Mouse (Mus musculus) kidney, postnatal 36 days (tissue): ENCODE data around the gene Inhbb.

Experiments
- DNase-seq, 2 experiments: peaks; one replicate each; pipeline ENCODE4 v3.0.0; 2021 to 2022; ENCODE audit warnings: mixed read lengths in 2 of 2

The Inhbb gene

DNA sequence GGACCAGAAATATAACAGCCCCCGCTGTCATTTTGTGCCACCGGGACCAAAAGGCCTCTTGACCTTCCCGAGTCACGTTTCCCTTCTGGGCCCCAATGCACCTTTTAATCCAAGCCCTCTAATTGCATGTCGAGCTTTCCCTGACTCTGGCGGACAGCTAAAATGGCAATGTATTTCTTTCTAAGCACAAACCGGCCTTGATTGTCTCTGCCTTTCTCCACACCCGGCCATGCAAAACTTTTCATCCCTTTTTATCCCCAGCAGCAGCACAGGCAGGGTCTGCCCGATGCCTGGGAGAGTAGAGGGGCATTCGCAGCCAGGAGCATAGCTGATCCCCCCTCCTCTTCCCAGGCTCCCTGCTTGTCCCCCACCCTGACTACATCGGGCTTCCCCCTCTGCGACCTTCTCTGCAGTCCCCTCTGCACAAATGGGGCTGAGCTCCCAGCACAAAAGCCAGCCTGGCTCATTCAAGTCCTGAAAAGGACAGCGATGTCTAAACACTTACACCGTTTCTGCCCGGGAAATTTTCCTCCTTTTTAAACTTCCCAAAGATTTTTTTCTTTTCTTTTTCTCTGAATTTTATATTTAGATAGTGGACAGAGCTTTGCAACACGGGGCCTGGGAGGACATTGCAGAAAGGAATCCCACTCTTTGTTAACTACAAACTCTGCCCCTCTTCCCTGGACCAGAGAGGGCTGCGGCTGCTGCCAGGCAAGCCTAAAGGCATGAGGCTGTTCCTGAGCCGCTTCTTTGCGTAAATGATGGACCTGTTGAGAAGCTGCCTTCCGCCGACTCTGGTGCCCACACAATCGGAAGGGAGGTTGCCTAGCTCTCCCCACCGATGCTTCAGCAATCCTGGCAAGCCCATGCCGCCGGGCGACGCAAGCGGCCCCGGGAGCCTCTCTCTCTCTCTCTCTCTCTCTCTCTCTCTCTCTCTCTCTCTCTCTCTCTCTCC is 2.6 kb downstream of the Inhbb start:
- peak in 1 of 2 experiments; percentile 17 for DNase-seq

DNA sequence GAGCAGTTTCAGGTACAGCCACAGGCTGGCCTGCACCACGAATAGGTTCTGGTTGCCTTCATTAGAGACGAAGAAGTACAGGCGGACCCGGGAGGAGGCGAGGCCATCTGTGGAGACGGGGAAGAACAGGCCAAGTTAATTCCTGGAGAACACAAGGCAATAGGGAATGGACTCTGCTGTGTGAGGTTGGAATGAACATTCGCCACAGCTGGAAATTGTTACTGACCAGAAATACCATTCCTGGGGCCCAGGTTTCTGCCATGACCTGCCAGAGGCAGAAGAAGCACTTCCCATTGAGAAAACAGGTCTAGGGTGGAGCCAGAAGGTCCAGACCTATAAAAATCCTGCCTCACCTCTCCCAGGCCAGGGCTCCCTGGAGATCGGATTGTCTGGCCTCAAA is 4.1 kb downstream of the Inhbb start:
- DNase-seq = no peak

DNA sequence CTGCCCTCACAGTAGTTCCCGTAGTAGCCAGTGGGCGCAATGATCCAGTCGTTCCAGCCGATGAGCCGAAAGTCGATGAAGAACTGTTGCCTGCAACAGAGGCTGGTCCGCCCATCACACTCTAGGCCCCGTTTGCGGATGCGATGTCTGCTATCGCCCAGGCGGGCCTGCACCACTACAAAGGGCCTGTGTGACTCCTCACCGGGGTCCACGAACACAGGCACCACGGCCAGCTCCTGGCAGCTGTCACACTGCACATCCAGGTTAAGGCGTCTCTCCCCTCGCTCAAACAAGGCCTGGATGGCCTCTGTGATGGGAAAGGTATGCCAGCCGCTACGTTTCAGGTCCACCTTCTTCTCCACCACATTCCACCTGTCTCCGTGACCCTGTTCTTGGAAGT is 4.5 kb downstream of the Inhbb start:
- no peak for DNase-seq

DNA sequence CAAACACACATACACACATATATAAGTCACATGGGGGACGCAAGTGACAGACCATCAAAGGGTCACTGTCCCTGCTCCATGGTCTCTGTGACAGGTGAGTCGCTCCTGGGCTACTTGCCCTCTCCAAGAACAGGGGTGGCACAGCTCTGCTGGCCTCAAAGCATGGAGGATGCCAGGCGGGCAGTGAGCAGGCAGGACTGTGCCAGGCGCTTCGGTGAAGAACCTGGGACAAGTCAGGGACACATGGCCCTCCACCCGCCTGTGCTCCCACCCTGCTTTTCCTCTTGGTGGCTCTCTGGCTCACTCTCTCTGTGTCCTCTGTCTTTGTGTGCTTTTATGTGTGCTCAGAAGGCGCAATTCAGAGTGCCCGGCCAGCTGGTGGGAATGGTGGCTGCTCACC is 5.4 kb downstream of the Inhbb start:
- DNase-seq = no peak

DNA sequence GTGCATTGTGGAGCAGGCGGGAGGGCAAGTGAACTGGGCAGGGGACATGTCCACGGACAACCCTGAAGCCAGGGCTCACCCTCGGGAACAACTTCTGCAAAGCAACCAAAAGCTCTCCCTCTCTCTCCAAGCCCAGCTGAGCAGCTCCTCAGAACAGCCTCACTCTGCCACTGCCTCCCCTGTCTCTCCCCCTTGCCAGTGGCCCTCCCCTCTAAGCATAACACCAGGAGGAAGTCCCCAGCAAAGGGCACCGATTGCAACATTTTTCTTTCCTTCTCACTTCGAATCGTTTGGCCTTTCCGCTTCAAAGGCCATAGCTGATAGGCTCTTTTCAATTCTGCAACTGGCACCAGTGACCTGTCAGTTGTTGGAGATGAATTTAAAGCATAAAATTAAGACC is 5.9 kb downstream of the Inhbb start:
- no peak for DNase-seq

DNA sequence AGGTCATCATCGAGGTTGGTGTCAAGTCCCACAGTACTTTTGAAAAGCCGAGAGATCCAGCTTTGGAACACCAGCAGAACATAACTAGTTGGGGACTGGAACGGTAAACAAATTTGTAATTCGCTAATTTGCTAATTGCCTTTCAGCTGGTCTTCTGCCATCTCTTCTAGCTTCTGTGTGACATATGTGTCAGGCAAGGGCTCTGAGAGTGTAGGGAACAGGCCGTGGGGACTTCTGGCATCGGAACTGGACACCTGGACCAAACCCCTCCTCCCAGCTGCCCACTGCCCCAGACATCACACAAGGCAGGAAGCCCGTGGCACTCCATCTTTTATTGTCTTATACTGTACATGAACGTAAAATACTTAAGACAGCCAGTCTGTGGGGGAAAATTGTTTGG is 6.9 kb downstream of the Inhbb start:
- no peak for DNase-seq

DNA sequence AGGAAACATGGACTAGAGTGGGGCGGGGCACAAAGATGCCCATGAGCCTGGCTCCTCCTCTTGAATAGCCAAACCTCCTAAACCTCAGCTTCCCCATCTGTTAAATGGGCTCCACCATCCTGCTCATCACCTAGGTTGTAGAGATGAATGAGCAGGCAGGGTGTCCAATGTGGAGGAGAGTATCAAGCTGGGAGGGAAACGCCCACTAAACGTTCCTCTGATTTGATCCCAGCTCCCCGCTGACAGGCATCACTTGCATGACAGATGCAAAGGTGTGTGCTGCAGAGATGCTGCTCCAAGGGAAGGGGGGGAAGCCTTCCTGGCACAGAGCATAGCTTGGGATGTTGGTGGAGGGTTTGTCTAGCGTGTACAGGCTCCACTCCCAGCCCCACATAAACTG is 11.4 kb downstream of the Inhbb start:
- DNase-seq = no peak

DNA sequence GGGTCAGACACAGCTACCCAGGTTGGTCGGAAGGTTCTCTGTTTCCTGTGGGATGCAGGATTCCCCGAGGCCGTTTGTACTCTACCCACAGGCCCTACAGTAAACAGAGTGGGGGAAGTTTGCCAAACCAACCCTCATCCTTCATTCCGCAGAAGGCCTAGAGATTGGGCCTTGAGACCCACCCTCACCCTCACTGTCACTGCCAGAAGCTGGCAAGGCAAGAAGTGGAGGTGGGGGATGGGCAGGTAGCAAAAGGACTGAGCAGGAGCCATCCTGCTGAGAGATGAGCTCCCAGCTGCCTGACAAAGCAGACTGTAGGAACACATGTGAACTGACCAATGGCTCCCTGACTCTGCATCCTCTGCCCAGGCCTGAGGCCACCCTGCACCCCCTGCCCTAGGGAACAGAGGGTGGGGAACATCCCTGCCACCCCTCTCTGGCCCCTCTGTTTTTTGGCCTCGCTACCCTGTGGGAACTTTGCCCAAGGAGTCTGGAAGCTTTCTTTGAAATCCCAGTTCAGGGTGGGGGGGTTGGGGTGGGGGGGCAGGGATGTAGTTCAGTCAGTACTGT is 12.4 kb downstream of the Inhbb start:
- no peak for DNase-seq

DNA sequence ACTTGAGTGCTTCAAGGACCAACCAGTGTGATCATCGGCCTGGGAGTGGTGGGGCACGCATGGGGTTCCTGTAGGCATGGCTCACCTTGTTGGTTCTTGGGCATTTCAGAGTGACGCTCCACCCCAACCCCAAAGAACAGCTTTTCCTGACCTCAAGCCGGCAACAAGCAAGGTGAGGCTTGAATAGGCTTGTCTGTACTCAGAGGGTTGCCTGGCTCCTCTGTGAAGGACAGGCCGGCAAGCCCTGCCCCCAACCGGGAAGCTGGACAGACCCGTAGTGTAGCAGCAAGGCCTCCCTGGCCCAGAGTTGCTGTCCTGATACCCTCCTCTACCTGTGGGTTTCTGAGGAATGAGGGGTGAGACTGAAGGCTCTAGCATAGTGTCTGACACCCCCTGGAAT is 12.9 kb downstream of the Inhbb start:
- peak in 1 of 2 experiments; percentile 25 for DNase-seq

DNA sequence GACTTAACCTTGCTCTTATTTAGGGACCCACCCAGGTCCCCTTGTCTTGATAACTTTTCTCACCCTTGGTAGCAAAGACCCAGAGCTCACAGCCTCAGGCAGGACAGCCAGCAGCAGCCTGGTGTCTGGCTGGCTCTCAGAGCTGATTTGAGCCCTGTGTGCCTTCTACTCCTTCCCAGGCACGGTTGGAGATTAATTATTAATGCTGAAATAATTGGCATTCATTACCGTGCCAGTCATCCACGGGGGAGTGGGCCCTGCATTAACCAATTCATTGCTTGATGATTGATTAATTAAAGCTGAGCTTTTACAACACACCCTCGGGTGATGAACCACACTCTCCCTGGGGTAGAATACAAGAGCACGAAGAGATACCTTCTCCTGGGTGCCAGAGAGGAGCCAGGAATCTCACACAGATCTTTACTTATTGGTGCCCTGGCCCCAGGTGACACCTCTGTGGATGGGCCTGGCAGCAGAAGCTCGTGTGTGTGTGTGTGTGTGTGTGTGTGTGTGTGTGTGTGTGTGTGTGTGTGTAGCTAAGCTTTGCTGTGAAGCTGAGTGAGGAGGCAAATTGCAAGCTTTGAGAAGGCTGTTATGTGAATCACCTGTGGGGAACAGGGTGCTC is 14.2 kb downstream of the Inhbb start:
- peak; percentile 26 to 37 for DNase-seq

DNA sequence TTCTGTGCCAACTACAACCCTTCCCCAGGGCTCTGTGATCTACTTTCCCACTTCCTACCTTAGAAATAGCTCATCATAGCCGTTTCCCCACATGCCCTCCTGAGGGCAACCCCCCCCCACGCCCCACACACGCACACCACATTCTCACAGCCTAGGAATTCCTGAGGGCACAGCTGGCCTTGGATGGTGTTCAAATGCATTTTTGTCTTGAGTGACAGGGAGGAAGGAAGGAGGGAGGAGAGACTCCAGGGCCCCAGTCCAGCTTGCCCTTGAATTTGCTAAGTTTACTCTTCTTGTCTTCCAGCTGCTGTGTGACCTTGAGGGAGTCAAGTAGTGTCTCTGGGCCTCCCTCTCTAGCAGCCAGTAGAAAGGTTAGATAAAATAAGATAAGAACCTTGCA is 17.2 kb downstream of the Inhbb start:
- peak; percentile 18 to 24 for DNase-seq

DNA sequence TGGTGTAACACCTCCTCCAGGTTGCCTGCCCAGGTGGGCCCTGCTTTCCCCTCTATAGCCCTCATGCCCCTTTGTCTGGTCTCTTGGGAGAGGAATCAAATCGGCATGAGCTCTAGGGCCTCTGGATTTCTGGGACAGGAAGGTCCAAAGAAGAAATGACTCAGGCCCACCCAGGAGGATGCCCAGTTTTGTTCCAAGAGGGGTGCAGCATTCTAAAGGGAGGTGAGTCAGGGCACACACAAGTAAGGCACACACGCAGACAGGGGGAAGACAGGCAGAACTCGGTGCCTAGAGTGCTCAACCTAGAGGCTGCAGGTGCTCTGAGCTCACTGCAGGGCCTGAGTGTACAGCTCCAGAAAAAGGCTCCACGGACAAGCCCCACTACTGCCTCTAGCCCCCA is 17.7 kb downstream of the Inhbb start:
- no peak for DNase-seq

DNA sequence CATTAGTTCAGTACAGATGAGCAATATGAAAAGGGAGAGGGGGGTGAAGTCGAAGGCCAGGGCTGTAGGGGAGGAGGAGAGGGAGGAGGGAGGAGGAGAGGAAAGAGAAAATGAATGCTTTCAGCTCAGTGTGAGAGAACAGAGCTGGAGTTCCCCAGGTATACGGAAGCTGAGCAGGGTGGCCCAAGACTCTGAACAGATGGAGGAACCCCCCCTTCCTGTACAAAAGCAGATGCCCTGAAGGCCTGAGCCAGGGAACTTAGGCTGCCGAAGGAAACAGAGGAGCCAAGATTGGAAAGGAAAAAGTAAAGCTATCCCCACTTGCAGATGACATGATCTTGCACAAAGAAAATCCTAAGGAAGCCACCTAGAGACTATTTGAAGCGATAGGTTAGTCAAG is 20.8 kb downstream of the Inhbb start:
- no peak for DNase-seq

DNA sequence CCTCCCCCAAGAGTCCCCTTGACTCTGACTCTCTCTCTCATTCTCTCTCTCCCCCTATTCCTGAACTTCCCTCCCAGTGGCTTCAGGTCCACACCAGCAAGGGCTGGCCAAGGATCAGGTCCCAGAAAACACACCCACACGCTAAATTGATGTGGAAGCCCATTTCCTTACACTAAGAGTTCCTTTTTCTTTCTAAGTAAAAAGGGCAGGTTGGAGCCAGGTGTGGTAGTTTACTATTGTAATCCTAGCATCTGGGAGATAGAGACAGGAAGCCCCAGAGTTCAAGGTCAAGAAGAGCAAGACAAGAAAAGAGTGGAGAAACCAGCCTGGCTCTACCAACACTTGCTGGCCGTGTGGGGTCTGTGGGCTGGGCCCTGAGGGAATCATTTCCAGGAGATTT is 23.4 kb downstream of the Inhbb start:
- no peak for DNase-seq

DNA sequence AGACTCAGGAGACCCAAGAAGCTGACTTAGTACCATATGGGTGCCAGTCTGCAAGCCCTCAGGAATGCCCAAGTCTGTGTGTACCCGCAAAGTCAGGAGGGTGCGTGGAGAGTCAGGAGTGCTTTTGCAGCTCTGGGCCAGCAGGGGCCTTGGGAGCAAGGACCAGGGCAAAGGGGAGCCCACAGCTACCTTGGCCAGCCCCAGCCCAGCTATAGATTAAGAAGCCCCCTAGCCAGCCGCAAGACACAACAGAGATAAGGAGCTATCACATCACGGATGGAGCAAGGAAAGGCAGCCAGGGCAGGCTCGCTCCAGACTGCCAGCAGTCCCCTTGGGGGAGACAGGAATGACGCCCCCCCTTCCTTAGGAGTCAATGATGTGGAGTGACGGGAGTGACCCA is 24.2 kb downstream of the Inhbb start:
- DNase-seq = no peak

DNA sequence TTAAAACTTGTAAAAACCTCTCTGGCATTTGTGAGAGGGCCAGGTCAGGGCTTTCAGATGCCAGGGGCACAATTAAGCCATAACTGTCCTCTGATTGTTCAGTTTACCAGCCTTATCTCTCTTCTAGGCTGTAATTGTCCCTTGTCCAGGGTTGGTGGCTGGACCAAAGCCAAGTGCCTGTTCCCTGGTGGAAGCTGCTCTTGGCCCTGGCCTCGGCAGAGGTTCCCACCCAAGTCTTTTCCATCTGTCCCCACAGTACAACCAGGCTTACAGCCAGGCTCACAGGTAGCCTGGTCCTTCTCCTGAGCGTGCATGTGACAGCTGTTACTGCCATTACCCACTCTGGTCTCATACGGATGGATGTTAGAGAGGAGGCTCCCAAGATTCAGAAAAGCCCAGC is 30.7 kb downstream of the Inhbb start:
- peak in 1 of 2 experiments; percentile 32 for DNase-seq

DNA sequence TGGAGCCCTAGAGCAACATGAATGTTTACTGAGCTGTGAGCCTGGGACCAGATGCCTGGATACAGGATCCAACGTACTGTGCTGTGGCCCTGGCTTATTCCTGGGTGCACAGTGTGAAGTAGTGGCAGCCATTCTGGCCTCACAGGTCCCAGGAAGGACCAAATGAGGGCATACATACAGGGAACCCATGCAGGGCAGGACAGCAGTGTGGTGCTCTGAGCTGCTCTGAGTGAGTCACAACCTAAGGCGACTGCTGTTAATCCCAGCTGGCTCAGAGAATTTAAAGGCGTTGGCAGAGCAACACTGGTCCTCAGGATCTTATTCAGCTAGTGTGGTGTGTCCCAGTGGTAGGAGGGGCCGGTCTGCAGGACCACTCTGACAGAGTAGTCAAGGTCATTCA is 31.4 kb downstream of the Inhbb start:
- DNase-seq = no peak

DNA sequence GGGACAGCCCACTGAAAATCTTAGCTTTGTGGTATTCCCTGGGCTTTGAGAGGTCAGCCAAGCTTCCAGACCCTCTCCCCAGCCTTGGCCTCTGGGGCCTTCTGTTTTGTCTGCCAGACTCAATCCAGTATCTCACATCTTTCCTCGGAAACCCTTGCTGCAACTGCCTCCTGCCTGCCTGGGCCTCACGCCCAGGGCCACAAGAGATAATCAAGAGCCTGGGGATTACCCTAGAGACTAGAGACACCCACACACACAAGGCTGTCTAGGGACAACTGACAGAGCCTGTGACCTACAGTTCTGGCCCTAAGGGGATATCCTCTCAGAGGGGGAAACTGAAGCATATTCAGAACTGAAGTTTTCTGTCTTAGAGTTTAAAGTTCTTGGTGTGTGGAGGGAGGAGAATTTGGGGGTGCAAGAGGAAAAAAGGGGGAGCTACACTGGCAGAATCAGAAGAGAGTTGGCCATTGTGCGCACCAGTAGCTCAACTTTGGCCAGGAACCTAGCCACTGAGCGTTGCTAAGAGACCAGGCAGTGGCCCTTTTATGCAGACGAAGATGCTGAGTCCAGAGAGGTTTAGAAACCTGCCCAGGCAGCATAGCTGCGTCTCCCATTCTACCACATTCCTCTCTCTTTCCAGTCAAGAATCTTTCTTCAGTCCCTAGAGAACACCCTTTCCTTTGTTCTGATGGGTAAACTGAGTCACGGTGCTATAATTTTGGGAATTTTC is 32.1 kb downstream of the Inhbb start:
- DNase-seq = no peak

DNA sequence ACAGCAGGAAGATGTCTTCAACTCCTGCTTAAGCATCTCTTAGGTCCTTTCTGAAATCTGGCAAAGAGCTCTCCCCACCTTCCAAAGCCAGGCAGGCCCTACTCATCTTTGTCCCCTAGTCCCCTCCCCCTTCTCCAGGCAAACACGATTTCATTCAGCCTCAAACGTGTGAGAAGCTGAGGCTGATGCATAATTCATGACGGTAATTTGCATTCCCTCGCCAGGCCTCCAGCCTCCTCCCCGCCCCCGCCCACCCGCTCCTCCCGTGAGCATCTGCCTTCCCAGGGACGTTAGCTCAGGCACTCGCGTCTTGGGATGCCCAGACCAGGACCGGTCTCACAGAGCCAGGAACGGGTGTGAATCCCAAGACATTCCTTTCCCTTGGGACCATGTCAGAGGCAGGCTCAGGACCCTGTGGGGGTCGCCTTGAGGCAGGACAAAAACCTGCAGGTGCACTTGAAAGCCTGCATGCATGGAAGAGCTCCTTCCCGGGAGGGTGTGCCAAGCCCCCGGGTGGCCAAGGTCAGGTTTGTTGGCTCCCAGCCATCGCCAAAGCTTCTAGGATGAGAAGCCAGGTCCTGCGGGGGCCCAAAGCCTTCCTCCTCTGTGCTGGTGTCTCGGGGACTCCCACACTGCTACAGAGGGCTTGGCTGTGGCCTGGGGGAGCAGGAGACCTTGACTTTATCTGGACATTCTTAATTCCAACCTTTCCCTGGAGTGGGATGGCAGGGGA is 33.2 kb downstream of the Inhbb start:
- DNase-seq = peak; percentile 2 to 6

DNA sequence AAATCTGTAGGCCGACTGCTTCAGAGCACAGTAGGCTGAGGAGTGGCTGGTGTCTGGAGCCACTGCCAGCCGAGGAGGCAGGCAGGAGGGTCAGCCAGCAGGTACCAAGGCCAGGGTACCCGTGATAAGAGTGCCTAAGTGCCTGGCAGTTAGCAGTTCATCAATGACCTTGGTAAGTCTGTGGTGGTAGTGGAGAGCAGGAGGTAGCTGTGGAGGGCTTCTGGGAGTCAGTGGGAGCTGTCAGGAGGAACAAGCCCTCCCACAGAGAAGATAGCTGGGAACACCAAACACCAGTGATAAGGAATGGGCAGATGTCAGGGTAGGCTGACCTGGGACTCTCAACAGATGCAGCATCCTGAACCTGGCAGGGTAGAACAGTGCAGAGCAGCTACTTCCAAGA is 35.7 kb downstream of the Inhbb start:
- DNase-seq = no peak

DNA sequence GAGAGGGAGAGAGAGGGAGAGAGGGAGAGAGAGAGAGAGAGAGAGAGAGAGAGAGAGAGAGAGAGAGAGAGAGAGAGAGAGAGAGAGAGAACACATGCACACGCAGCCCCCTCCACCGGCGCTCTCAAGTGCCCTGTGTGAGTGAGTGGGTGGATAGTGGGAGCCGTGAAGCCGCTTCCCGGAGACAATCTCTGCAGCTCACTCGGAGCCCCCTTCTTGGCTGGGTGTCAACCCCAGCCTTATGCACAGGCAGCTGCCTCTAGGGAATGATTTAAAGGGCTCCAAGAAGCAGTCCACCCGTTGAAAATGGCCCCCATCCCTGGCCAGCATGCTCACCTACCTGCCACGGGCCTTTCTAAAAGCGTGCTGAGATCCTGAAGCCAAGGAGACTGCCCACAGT is 38.1 kb downstream of the Inhbb start:
- no peak for DNase-seq

DNA sequence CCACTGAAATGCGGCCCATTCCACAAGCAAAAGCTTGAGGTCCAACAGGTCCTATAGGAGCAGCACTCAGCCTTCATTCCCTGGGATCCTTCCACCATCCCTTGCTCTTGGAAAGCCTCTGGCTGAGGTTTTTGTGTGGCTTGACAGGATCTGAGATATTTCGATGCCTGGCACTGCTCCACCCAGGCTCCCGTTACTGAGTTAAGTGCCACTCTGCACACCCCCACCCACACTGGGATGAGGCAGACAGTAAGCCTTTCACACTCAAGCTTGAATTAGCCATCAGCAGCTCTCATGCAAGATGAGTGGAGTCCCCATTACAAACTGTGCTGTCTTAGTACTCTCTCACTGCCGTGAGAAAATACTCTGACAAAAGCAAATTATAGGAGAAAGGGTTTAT is 41.4 kb downstream of the Inhbb start:
- no peak for DNase-seq

DNA sequence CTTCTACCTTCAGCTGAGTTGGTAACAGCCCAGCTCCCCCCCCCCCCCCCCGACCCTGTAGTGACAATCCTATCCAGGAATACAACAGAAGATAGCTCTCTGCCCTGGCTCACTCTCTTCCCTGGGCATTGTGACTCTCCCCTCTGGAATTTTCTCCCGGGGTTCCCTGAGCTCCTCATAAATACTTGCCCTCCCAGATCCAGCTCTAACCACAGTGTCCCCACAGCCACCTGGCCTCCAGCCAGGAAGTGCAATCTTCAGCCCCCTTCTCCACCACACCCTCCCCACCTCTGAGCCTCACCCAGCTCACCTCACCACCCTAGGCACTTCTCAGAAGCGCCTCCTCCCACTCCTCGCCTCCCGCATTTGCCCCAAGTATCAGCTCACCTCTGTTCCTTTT is 46.7 kb downstream of the Inhbb start:
- DNase-seq = no peak
